Mouse (Mus musculus) MEL (cell line): ENCODE results near the gene Lrrn1. TPM values are rescaled to one million over a fixed set of nuclear protein-coding genes. Genes with fewer than 3 reads are reported as not detected.

ENCODE experiments used
- DNase-seq: peaks from one replicate; pipeline ENCODE4 v3.0.0; 2011; ENCODE audit warnings: low read depth, low spot score
- H3K27ac ChIP-seq: 2 replicates; pipeline ENCODE4 v1.5.1; 2012; ENCODE audit warnings: low read depth, mild to moderate bottlenecking, control low read depth, low read length, moderate library complexity; ENCODE audit not compliant: control insufficient read depth
- H3K27me3 ChIP-seq, 2 experiments: fragments of 150-350 bp in 1 of 2; sonication (generic) in 1 of 2; 2 replicates each; pipeline ENCODE4 v1.6.1; 2012; ENCODE audit warnings: low read length in 2 of 2, mild to moderate bottlenecking in 2 of 2, improper control_type of control experiment in 1 of 2, moderate library complexity in 1 of 2; ENCODE audit not compliant: insufficient read depth in 2 of 2, control insufficient read depth in 1 of 2
- H3K36me3 ChIP-seq, 2 experiments: 2 replicates each; pipeline ENCODE4 v1.6.1; 2012 to 2014; ENCODE audit warnings: low read length in 2 of 2, improper control_type of control experiment in 1 of 2, inconsistent platforms in 1 of 2, mild to moderate bottlenecking in 1 of 2; ENCODE audit not compliant: insufficient read depth in 2 of 2, control insufficient read depth in 1 of 2
- H3K4me1 ChIP-seq, 2 experiments: fragments of 150-350 bp in 1 of 2; sonication (generic) in 1 of 2; 2 replicates each; pipeline ENCODE4 v1.6.1; 2012; ENCODE audit warnings: low read length in 2 of 2, improper control_type of control experiment in 1 of 2, mild to moderate bottlenecking in 1 of 2; ENCODE audit not compliant: insufficient read depth in 2 of 2, control insufficient read depth in 1 of 2
- H3K4me3 ChIP-seq, 2 experiments: fragments of 150-350 bp in 1 of 2; sonication (generic) in 1 of 2; 2 replicates each; pipeline ENCODE4 v1.5.1; 2012; ENCODE audit warnings: low read depth in 2 of 2, low read length in 2 of 2, mild to moderate bottlenecking in 2 of 2, moderate library complexity in 2 of 2, control low read depth in 1 of 2, improper control_type of control experiment in 1 of 2; ENCODE audit not compliant: control insufficient read depth in 1 of 2, insufficient read depth in 1 of 2
- H3K79me2 ChIP-seq: 2 replicates; pipeline ENCODE4 v1.6.1; 2012; ENCODE audit warnings: mild to moderate bottlenecking, low read length, moderate library complexity; ENCODE audit not compliant: control insufficient read depth, poor library complexity, insufficient read depth
- H3K9ac ChIP-seq: 2 replicates; pipeline ENCODE4 v1.6.1; 2012; ENCODE audit warnings: low read depth, mild to moderate bottlenecking, control low read depth, low read length, moderate library complexity; ENCODE audit not compliant: control insufficient read depth, poor library complexity, severe bottlenecking
- H3K9me3 ChIP-seq: fragments of 150-350 bp; sonication (generic); replicated peaks from 2 replicates; pipeline ENCODE4 v1.6.1; 2012; ENCODE audit warnings: mild to moderate bottlenecking, low read length, improper control_type of control experiment, moderate library complexity; ENCODE audit not compliant: insufficient read depth
- CTCF ChIP-seq, 3 experiments: IDR thresholded peaks in 2 of 3; conservative IDR thresholded peaks in 1 of 3; 2 replicates each; pipeline ENCODE4 v1.5.1; 2011 to 2012; ENCODE audit warnings: low read length in 3 of 3, low read depth in 2 of 3, mild to moderate bottlenecking in 2 of 3, improper control_type of control experiment in 1 of 3, inconsistent platforms in 1 of 3, mixed read lengths in 1 of 3, moderate library complexity in 1 of 3; ENCODE audit not compliant: control insufficient read depth in 1 of 3, insufficient read depth in 1 of 3, poor library complexity in 1 of 3, severe bottlenecking in 1 of 3
- EP300 ChIP-seq, 2 experiments: IDR thresholded peaks; 2 replicates each; pipeline ENCODE4 v1.6.1; 2011; ENCODE audit warnings: improper control_type of control experiment in 2 of 2, low read length in 2 of 2, low read depth in 1 of 2, mild to moderate bottlenecking in 1 of 2
- GABPA ChIP-seq: IDR thresholded peaks from 2 replicates; pipeline ENCODE4 v1.6.1; 2012; ENCODE audit warnings: low read depth, mild to moderate bottlenecking, inconsistent platforms, low read length, improper control_type of control experiment, moderate library complexity
- GATA1 ChIP-seq: IDR thresholded peaks from 2 replicates; pipeline ENCODE4 v1.6.1; 2011; ENCODE audit warnings: low read depth, low read length, improper control_type of control experiment
- HCFC1 ChIP-seq: IDR thresholded peaks from 2 replicates; pipeline ENCODE4 v1.6.1; 2012; ENCODE audit warnings: low read depth, mild to moderate bottlenecking, inconsistent platforms, low read length, improper control_type of control experiment, moderate library complexity
- JUND ChIP-seq: IDR thresholded peaks from 2 replicates; pipeline ENCODE4 v1.6.1; 2011; ENCODE audit warnings: low read depth, mild to moderate bottlenecking, improper control_type of control experiment, low read length
- MAFK ChIP-seq: IDR thresholded peaks from 2 replicates; pipeline ENCODE4 v1.6.1; 2011; ENCODE audit warnings: low read depth, mild to moderate bottlenecking, low read length, improper control_type of control experiment, borderline replicate concordance
- MAZ ChIP-seq: IDR thresholded peaks from 2 replicates; pipeline ENCODE4 v1.6.1; 2012; ENCODE audit warnings: low read depth, mild to moderate bottlenecking, inconsistent platforms, low read length, improper control_type of control experiment
- NELFE ChIP-seq: IDR thresholded peaks from 2 replicates; pipeline ENCODE4 v1.6.1; 2011; ENCODE audit warnings: low read depth, low read length, improper control_type of control experiment
- POLR2A ChIP-seq, 2 experiments: IDR thresholded peaks; 2 replicates each; pipeline ENCODE4 v1.6.1; 2011 to 2012; ENCODE audit warnings: low read length in 2 of 2, mild to moderate bottlenecking in 2 of 2, control low read depth in 1 of 2, improper control_type of control experiment in 1 of 2, low read depth in 1 of 2, moderate library complexity in 1 of 2; ENCODE audit not compliant: control insufficient read depth in 1 of 2, insufficient read depth in 1 of 2, poor library complexity in 1 of 2
- POLR2AphosphoS5 ChIP-seq: IDR thresholded peaks from 2 replicates; pipeline ENCODE4 v1.6.1; 2012; ENCODE audit warnings: low read depth, borderline replicate concordance, mild to moderate bottlenecking, inconsistent platforms, low read length, moderate library complexity, mixed read lengths
- RAD21 ChIP-seq: IDR thresholded peaks from 2 replicates; pipeline ENCODE4 v1.6.1; 2011; ENCODE audit warnings: mild to moderate bottlenecking, low read depth, low read length, improper control_type of control experiment
- SIN3A ChIP-seq: IDR thresholded peaks from 2 replicates; pipeline ENCODE4 v1.6.1; 2012; ENCODE audit warnings: low read length, improper control_type of control experiment, inconsistent platforms
- SMC3 ChIP-seq: IDR thresholded peaks from 2 replicates; pipeline ENCODE4 v1.6.1; 2011; ENCODE audit warnings: low read depth, low read length, improper control_type of control experiment
- TAL1 ChIP-seq: IDR thresholded peaks from 2 replicates; pipeline ENCODE4 v1.6.1; 2012; ENCODE audit warnings: mild to moderate bottlenecking, inconsistent platforms, low read length, moderate library complexity, mixed read lengths
- TBP ChIP-seq: IDR thresholded peaks from 2 replicates; pipeline ENCODE4 v1.8.0; 2011; ENCODE audit warnings: low read depth, low read length, improper control_type of control experiment
- TCF12 ChIP-seq: IDR thresholded peaks from 2 replicates; pipeline ENCODE4 v1.6.1; 2014; ENCODE audit warnings: low read depth, mild to moderate bottlenecking, inconsistent platforms, low read length, improper control_type of control experiment, moderate library complexity
- UBTF ChIP-seq: IDR thresholded peaks from 2 replicates; pipeline ENCODE4 v1.6.1; 2012; ENCODE audit warnings: low read depth, mild to moderate bottlenecking, inconsistent platforms, low read length, improper control_type of control experiment, moderate library complexity, borderline replicate concordance; ENCODE audit not compliant: insufficient read depth
- ZMIZ1 ChIP-seq: IDR thresholded peaks from 2 replicates; pipeline ENCODE4 v1.6.1; 2012; ENCODE audit warnings: low read depth, mild to moderate bottlenecking, inconsistent platforms, low read length, improper control_type of control experiment, moderate library complexity
- polyA plus RNA-seq, 2 experiments: library from polyadenylated mRNA; stranded (reverse) in 1 of 2; unstranded in 1 of 2; fragments of >175 nt in 1 of 2; fragments of >200 nt in 1 of 2; gene quantifications; 2 replicates each; pipeline versions ENCODE4 v1.2.1 to v1.2.4; 2012; ENCODE audit warnings: low replicate concordance in 2 of 2, low read depth in 1 of 2; ENCODE audit not compliant: insufficient read length in 2 of 2, insufficient read depth in 1 of 2, missing spikeins in 1 of 2
- total RNA-seq: library from RNA; depleted of rRNA; stranded (reverse); fragments of 300-350 nt; gene quantifications from 2 replicates; pipeline ENCODE4 v1.2.3, GENCODE M21; 2012

Lrrn1 gene
- total and polyA plus RNA-seq, 3 experiments: not detected

GRCm38 (mm10) chr6:107562255-107562654, 32.7 kb downstream of the Lrrn1 start:
- no peak for TF ChIP-seq TCF12
- TF ChIP-seq POLR2A (IDR thresholded peaks at IDR 0.05; ENCODE audit: control insufficient read depth in 1 of 2, insufficient read depth in 1 of 2, low read depth in 1 of 2, low read length in 2 of 2, poor library complexity in 1 of 2): no peak
- TF ChIP-seq POLR2AphosphoS5: no peak
- TF ChIP-seq MAFK: no peak
- no peak for TF ChIP-seq TAL1
- TF ChIP-seq TBP: no peak
- no peak for TF ChIP-seq SIN3A
- no peak for TF ChIP-seq SMC3
- TF ChIP-seq, all 39 proteins: peak for 0
- no peaks in the 10 kb centered on the region for H3K36me3 ChIP-seq
- H3K4me1 ChIP-seq: no peaks in the 10 kb centered on the region
- no peaks in the 10 kb centered on the region for H3K27me3 ChIP-seq
- no peaks in the 10 kb centered on the region for H3K9me3 ChIP-seq
- H3K79me2 ChIP-seq: no peaks in the 10 kb centered on the region
- no peak overlapping the region for H3K9ac ChIP-seq
- no peak overlapping the region for H3K4me3 ChIP-seq
- DNase-seq: no peak
- no peak overlapping the region for H3K27ac ChIP-seq

GRCm38 (mm10) chr6:107566944-107567634, 37.5 kb downstream of the Lrrn1 start:
- Histone ChIP-seq H3K27me3 (no peaks in the 10 kb centered on the region), H3K36me3 (no peaks in the 10 kb centered on the region), H3K9ac (no peak overlapping the region), H3K27ac (no peak overlapping the region), H3K4me1 (no peaks in the 10 kb centered on the region), H3K4me3 (no peak overlapping the region), H3K9me3 (no peaks in the 10 kb centered on the region), H3K79me2 (no peaks in the 10 kb centered on the region)
- TF ChIP-seq CTCF (IDR thresholded peaks at IDR 0.05 in 2 of 3, conservative IDR thresholded peaks at IDR 0.05 in 1 of 3; ENCODE audit: control insufficient read depth in 1 of 3, insufficient read depth in 1 of 3, low read depth in 2 of 3, low read length in 3 of 3, poor library complexity in 1 of 3, severe bottlenecking in 1 of 3): no peak
- TF ChIP-seq EP300 (IDR thresholded peaks at IDR 0.05; ENCODE audit: low read depth in 1 of 2, low read length in 2 of 2): no peak
- no peak for TF ChIP-seq TAL1
- TF ChIP-seq HCFC1: no peak
- TF ChIP-seq RAD21: no peak
- no peak for TF ChIP-seq GABPA
- TF ChIP-seq NELFE: no peak
- DNase-seq: no peak

- no peak overlapping the region for H3K27ac ChIP-seq
- no peak overlapping the region for H3K9ac ChIP-seq
- TF ChIP-seq MAZ: no peak
- no peak for TF ChIP-seq GATA1
- TF ChIP-seq ZMIZ1: no peak
- TF ChIP-seq POLR2AphosphoS5: no peak
- TF ChIP-seq NELFE: no peak
- TF ChIP-seq UBTF: no peak
- TF ChIP-seq JUND: no peak
- H3K36me3 ChIP-seq: no peaks in the 10 kb centered on the region
- H3K4me3 ChIP-seq: no peak overlapping the region
- DNase-seq: no peak
- no peaks in the 10 kb centered on the region for H3K4me1 ChIP-seq
- H3K9me3 ChIP-seq: no peaks in the 10 kb centered on the region
- no peaks in the 10 kb centered on the region for H3K79me2 ChIP-seq
- no peaks in the 10 kb centered on the region for H3K27me3 ChIP-seq
Observed at GRCm38 (mm10) chr6:107574561-107574960, 45.0 kb downstream of the Lrrn1 start.
